Comparison of ENCODE assay signal across 18 mouse cellular contexts in genomic region chr1:4602386-4602785, GRCm38 (mm10).
DNase-seq lines count a peak whose midpoint lies in the region; ATAC-seq and TF ChIP-seq lines count a peak whose summit lies in the region.
"Had no signal": no experiment of that assay in that cellular context is flagged by ENCODE, and none has a peak within 500 bp of the region (broad histone marks: within the 10 kb centered on the region; RNA-seq: fewer than 3 reads in every experiment).

No protein-coding gene starts in this region.

- TF ChIP-seq CTCF in MEL (IDR thresholded peaks at IDR 0.05 in 2 of 3, conservative IDR thresholded peaks at IDR 0.05 in 1 of 3; ENCODE audit: control insufficient read depth in 1 of 3, insufficient read depth in 1 of 3, low read depth in 2 of 3, low read length in 3 of 3, poor library complexity in 1 of 3, severe bottlenecking in 1 of 3), result no peak
- no peak for TF ChIP-seq CTCF in midbrain, postnatal 0 days (IDR thresholded peaks at IDR 0.05)
- no peak for TF ChIP-seq CTCF in thymus, adult 2 months (IDR thresholded peaks at IDR 0.05; ENCODE audit: borderline replicate concordance, control insufficient read depth, extremely low read depth, insufficient read depth, low read length, poor library complexity)

- H3K4me1 ChIP-seq in MEL (ENCODE audit: control insufficient read depth in 1 of 2, insufficient read depth in 2 of 2, low read length in 2 of 2), result no peaks in the 10 kb centered on the region
- H3K4me1 ChIP-seq in midbrain, postnatal 0 days (ENCODE audit: insufficient read depth, low read length), result no peaks in the 10 kb centered on the region
- H3K4me1 ChIP-seq in thymus, adult 2 months (replicated peaks; ENCODE audit: control insufficient read depth, insufficient read depth, low read length), result no peaks in the 10 kb centered on the region
- H3K4me1 ChIP-seq: hindbrain, embryonic 10.5 days; limb, embryonic 15.5 days; neural tube, embryonic 15.5 days; stomach, embryonic 15.5 days had no signal

- H3K27ac ChIP-seq in MEL (ENCODE audit: control insufficient read depth, low read depth, low read length), result no peak overlapping the region
- H3K27ac ChIP-seq in midbrain, postnatal 0 days (ENCODE audit: low read depth, low read length), result no peak overlapping the region
- H3K27ac ChIP-seq in thymus, adult 2 months (ENCODE audit: control insufficient read depth, insufficient read depth, low read length), result no peak overlapping the region
- H3K27ac ChIP-seq: hindbrain, embryonic 10.5 days; limb, embryonic 15.5 days; neural tube, embryonic 15.5 days; stomach, embryonic 15.5 days had no signal

- intact Hi-C loops in heart, postnatal 14 days (cut with DNase I), result no loop called here

- 90% methylated on average over 3 of the region's 3 CpGs for WGBS in midbrain, postnatal 0 days
- 73% methylated on average over 3 of the region's 3 CpGs for WGBS in thymus, adult 2 months

- no peak for ATAC-seq in midbrain, postnatal 0 days (ENCODE audit: low FRiP score)
- ATAC-seq: CD4-positive, CD25-positive, alpha-beta regulatory T cell, adult 4 months had no signal

- H3K4me2 ChIP-seq in midbrain, postnatal 0 days (ENCODE audit: low read depth, low read length, poor library complexity, severe bottlenecking), result no peak overlapping the region
- H3K4me2 ChIP-seq: limb, embryonic 15.5 days; midbrain, embryonic 11.5 days; neural tube, embryonic 15.5 days; stomach, embryonic 15.5 days had no signal

- H3K36me3 ChIP-seq in MEL (ENCODE audit: control insufficient read depth in 1 of 2, insufficient read depth in 2 of 2, low read length in 2 of 2), result no peaks in the 10 kb centered on the region
- no peaks in the 10 kb centered on the region for H3K36me3 ChIP-seq in midbrain, postnatal 0 days (ENCODE audit: insufficient read depth, low read length)
- H3K36me3 ChIP-seq in thymus, adult 2 months (ENCODE audit: control insufficient read depth, insufficient read depth, low read length), result no peaks in the 10 kb centered on the region
- H3K36me3 ChIP-seq: hindbrain, embryonic 10.5 days; limb, embryonic 15.5 days; neural tube, embryonic 15.5 days; stomach, embryonic 15.5 days had no signal

- H3K27me3 ChIP-seq in MEL (ENCODE audit: control insufficient read depth in 1 of 2, insufficient read depth in 2 of 2, low read length in 2 of 2), result no peaks in the 10 kb centered on the region
- no peaks in the 10 kb centered on the region for H3K27me3 ChIP-seq in midbrain, postnatal 0 days (ENCODE audit: insufficient read depth, low read length)
- no peaks in the 10 kb centered on the region for H3K27me3 ChIP-seq in thymus, adult 2 months (ENCODE audit: control insufficient read depth, insufficient read depth, low read length)
- H3K27me3 ChIP-seq: limb, embryonic 15.5 days; neural tube, embryonic 15.5 days; stomach, embryonic 15.5 days had no signal

- H3K79me2 ChIP-seq in MEL (ENCODE audit: control insufficient read depth, insufficient read depth, low read length, poor library complexity), result no peaks in the 10 kb centered on the region

- H3K4me3 ChIP-seq in MEL (ENCODE audit: control insufficient read depth in 1 of 2, insufficient read depth in 1 of 2, low read depth in 2 of 2, low read length in 2 of 2), result no peak overlapping the region
- no peak overlapping the region for H3K4me3 ChIP-seq in midbrain, postnatal 0 days (ENCODE audit: low read depth, low read length)
- no peak overlapping the region for H3K4me3 ChIP-seq in thymus, adult 2 months (ENCODE audit: control insufficient read depth, insufficient read depth, low read length)
- H3K4me3 ChIP-seq: hindbrain, embryonic 10.5 days; limb, embryonic 15.5 days; neural tube, embryonic 15.5 days; stomach, embryonic 15.5 days had no signal

- H3K9ac ChIP-seq in MEL (ENCODE audit: control insufficient read depth, low read depth, low read length, poor library complexity, severe bottlenecking), result no peak overlapping the region
- no peak overlapping the region for H3K9ac ChIP-seq in midbrain, postnatal 0 days (replicated peaks; ENCODE audit: low read length, poor library complexity, severe bottlenecking)
- H3K9ac ChIP-seq: limb, embryonic 15.5 days; neural tube, embryonic 15.5 days; stomach, embryonic 15.5 days had no signal

- no peaks in the 10 kb centered on the region for H3K9me3 ChIP-seq in MEL (replicated peaks; ENCODE audit: insufficient read depth, low read length)
- H3K9me3 ChIP-seq in midbrain, postnatal 0 days (ENCODE audit: low read length), result no peaks in the 10 kb centered on the region
- H3K9me3 ChIP-seq: hindbrain, embryonic 10.5 days; limb, embryonic 15.5 days; neural tube, embryonic 15.5 days; stomach, embryonic 15.5 days had no signal

- TF ChIP-seq RAD21 in MEL (IDR thresholded peaks at IDR 0.05; ENCODE audit: low read depth, low read length), result no peak

- DNase-seq in heart, adult 8-10 months (ENCODE audit: low spot score), result peak; percentile 12
- DNase-seq in heart, postnatal 14 days, result no peak
- DNase-seq in MEL (ENCODE audit: low read depth, low spot score), result peak; percentile 15
- DNase-seq in adrenal gland, postnatal 14 days, result peak; percentile 58
- peak; percentile 54 for DNase-seq in lung, postnatal 10 days
- no peak for DNase-seq in midbrain, postnatal 0 days (ENCODE audit: low spot score)
- no peak for DNase-seq in right cerebral cortex, postnatal 14 days
- no peak for DNase-seq in thymus, adult 2 months
- DNase-seq: cerebellum, adult 2 months; kidney, postnatal 14 days; retina, postnatal 1 day; thymus, postnatal 25 days had no signal

- TF ChIP-seq POLR2A in MEL (IDR thresholded peaks at IDR 0.05; ENCODE audit: control insufficient read depth in 1 of 2, insufficient read depth in 1 of 2, low read depth in 1 of 2, low read length in 2 of 2, poor library complexity in 1 of 2), result no peak
- no peak for TF ChIP-seq POLR2A in thymus, adult 2 months (IDR thresholded peaks at IDR 0.05; ENCODE audit: control insufficient read depth, extremely low read depth, insufficient read depth, low read length, poor library complexity)

- no peak for TF ChIP-seq EP300 in MEL (IDR thresholded peaks at IDR 0.05; ENCODE audit: low read depth in 1 of 2, low read length in 2 of 2)

TF ChIP-seq in MEL, 35 proteins besides CTCF, POLR2A, EP300 and RAD21:
- TF ChIP-seq TBP (IDR thresholded peaks at IDR 0.05; ENCODE audit: low read depth, low read length) (no peak), USF2 (IDR thresholded peaks at IDR 0.05; ENCODE audit: borderline replicate concordance in 1 of 2, insufficient read depth in 1 of 2, low read depth in 1 of 2, low read length in 2 of 2) (no peak)
TF ChIP-seq in MEL: peak in this region for 0.

Comparison
In these comparisons a context has a peak if more than half of its experiments do, and no peak if none do; other contexts are left out.
1. DNase-seq: peak in heart, adult 8-10 months (single experiment), MEL (single experiment), adrenal gland, postnatal 14 days (single experiment) and lung, postnatal 10 days (single experiment); none in heart, postnatal 14 days (0 of 2), midbrain, postnatal 0 days (single experiment), right cerebral cortex, postnatal 14 days (single experiment) and thymus, adult 2 months (single experiment).